Mouse (Mus musculus) myocyte (in vitro differentiated cells): ENCODE measurements around the gene Olfr551.

Experiments
- E2F4 ChIP-seq: IDR thresholded peaks from one replicate; pipeline ENCODE4 v1.6.1; 2011; ENCODE audit warnings: mild to moderate bottlenecking, control low read depth, moderate library complexity; ENCODE audit not compliant: insufficient read depth
- MAX ChIP-seq: IDR thresholded peaks from one replicate; pipeline ENCODE4 v1.6.1; 2011; ENCODE audit warnings: low read depth, mild to moderate bottlenecking, control low read depth
- MYOD1 ChIP-seq, 3 experiments: IDR thresholded peaks; one replicate each; pipeline ENCODE4 v1.6.1; 2011; ENCODE audit warnings: control low read depth in 2 of 3, low read depth in 2 of 3, mild to moderate bottlenecking in 2 of 3, moderate library complexity in 1 of 3; ENCODE audit not compliant: insufficient read length in 2 of 3, control insufficient read depth in 1 of 3
- MYOG ChIP-seq, 3 experiments: IDR thresholded peaks; one replicate each; pipeline ENCODE4 v1.6.1; 2011; ENCODE audit warnings: control low read depth in 2 of 3, low read depth in 2 of 3, mild to moderate bottlenecking in 2 of 3; ENCODE audit not compliant: insufficient read length in 2 of 3, control insufficient read depth in 1 of 3, insufficient read depth in 1 of 3
- POLR2A ChIP-seq: IDR thresholded peaks from one replicate; pipeline ENCODE4 v1.6.1; 2011; ENCODE audit warnings: low read depth, mild to moderate bottlenecking, control low read depth, moderate library complexity; ENCODE audit not compliant: insufficient read length
- POLR2AphosphoS2 ChIP-seq: IDR thresholded peaks from one replicate; pipeline ENCODE4 v1.6.1; 2011; ENCODE audit warnings: low read depth, control low read depth; ENCODE audit not compliant: insufficient read length
- REST ChIP-seq: IDR thresholded peaks from one replicate; pipeline ENCODE4 v1.6.1; 2011; ENCODE audit warnings: mild to moderate bottlenecking, control low read depth, moderate library complexity; ENCODE audit not compliant: insufficient read depth, insufficient read length
- USF1 ChIP-seq: IDR thresholded peaks from one replicate; pipeline ENCODE4 v1.6.1; 2011; ENCODE audit warnings: low read depth, mild to moderate bottlenecking, control low read depth, moderate library complexity

DNA sequence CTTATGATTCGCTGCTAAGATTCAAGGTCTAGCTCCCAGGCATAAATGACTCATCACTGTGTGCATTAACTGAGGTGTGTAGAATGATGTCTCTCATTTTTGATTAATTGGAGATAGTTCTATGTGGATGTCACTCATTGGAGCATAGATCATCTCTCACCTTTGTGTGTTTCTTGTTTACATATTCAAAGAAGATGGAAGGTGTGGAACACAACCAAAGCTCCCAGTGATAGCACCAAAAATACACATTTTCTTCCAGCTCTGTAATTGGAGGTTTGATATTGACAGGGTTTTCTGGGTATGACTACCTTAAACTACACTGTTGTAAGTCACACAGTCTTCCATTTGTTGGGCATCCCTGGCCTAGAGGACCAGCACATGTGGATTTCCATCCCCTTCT lies 57.2 kb downstream of the Olfr551 start, which contains the start of gene Olfr547:
- TF ChIP-seq POLR2A (no peak), MYOD1 (IDR thresholded peaks at IDR 0.05; ENCODE audit: control insufficient read depth in 1 of 3, insufficient read length in 2 of 3, low read depth in 2 of 3) (no peak), USF1 (no peak), E2F4 (no peak), POLR2AphosphoS2 (no peak), MAX (no peak), REST (no peak), MYOG (IDR thresholded peaks at IDR 0.05; ENCODE audit: control insufficient read depth in 1 of 3, insufficient read depth in 1 of 3, insufficient read length in 2 of 3, low read depth in 2 of 3) (no peak)
